Mouse (Mus musculus): ENCODE results near the gene Gtpbp8. TPM values are rescaled to one million over a fixed set of nuclear protein-coding genes. Genes with fewer than 3 reads are reported as not detected.

Gtpbp8 gene
- polyA plus RNA-seq, 1 experiment, result 1.5 TPM

- Histone ChIP-seq H3K4me3 (replicated peaks) (no peak overlapping the region), H3K27me3 (ENCODE audit: control insufficient read depth) (no peaks in the 10 kb centered on the region), H3K4me1 (ENCODE audit: control insufficient read depth) (peaks cover 15% of the 10 kb centered on the region), H3K36me3 (ENCODE audit: control insufficient read depth) (peaks cover 5% of the 10 kb centered on the region), H3K9me3 (ENCODE audit: control insufficient read depth, low read length) (no peaks in the 10 kb centered on the region)
- TF ChIP-seq TAL1 (IDR thresholded peaks at IDR 0.05; ENCODE audit: low read length) (no peak), GATA1 (IDR thresholded peaks at IDR 0.05; ENCODE audit: low read length) (no peak)
Measured at GRCm38 (mm10) chr16:44719349-44719748, 26.8 kb downstream of the Gtpbp8 start.

DNA sequence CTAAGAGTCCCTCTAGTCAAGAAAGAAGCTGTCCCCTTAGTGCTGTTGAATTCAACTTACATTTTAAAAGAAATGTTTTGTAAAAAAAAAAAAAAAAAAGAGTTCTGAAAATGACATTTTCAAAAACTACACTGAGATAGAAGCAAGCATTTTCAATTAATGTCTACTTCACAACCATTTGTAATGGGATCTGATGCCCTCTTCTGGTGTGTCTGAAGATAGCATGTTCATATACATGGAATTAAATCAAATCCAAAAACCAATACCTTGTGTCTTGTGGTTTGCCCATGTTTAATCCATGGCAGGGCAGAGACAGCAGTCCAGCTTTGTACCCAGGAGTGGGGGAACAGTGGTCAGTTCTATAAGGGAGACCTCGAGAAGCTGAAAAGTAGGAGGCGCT lies 28.3 kb downstream of the Gtpbp8 start:
- no peaks in the 10 kb centered on the region for H3K27me3 ChIP-seq (ENCODE audit: control insufficient read depth)
- H3K4me3 ChIP-seq (replicated peaks), result no peak overlapping the region
- H3K4me1 ChIP-seq (ENCODE audit: control insufficient read depth), result peaks cover 5% of the 10 kb centered on the region
- H3K36me3 ChIP-seq (ENCODE audit: control insufficient read depth), result peaks cover 5% of the 10 kb centered on the region
- no peak for TF ChIP-seq TAL1 (IDR thresholded peaks at IDR 0.05; ENCODE audit: low read length)
- no peak for TF ChIP-seq GATA1 (IDR thresholded peaks at IDR 0.05; ENCODE audit: low read length)
- H3K9me3 ChIP-seq (ENCODE audit: control insufficient read depth, low read length), result no peaks in the 10 kb centered on the region

DNA sequence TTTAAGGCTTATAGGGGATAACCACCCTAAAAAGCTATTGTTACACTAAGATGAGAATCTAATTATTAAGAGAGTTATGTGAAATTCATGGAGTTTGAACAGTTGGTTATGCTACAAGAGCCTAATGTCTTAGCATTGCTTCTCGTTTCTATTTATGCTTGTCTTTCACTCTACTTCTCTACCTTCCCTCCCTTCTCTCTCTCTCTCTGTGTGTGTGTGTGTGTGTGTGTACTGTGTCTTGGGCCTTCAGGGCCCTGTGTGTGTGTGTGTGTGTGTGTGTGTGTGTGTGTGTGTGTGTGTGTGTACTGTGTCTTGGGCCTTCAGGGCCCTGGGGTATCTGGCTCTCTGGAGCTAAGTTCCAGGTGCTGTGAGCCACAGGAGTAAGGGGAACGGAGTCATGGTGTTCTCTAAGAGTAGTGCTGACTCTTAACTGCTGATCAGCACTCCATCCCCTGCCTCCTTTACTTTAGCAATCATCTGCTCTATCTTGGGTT lies 29.0 kb downstream of the Gtpbp8 start:
- H3K4me1 ChIP-seq (ENCODE audit: control insufficient read depth), result no peaks in the 10 kb centered on the region
- no peak overlapping the region for H3K4me3 ChIP-seq (replicated peaks)
- H3K9me3 ChIP-seq (ENCODE audit: control insufficient read depth, low read length), result no peaks in the 10 kb centered on the region
- TF ChIP-seq TAL1 (IDR thresholded peaks at IDR 0.05; ENCODE audit: low read length), result no peak
- no peak for TF ChIP-seq GATA1 (IDR thresholded peaks at IDR 0.05; ENCODE audit: low read length)
- H3K27me3 ChIP-seq (ENCODE audit: control insufficient read depth), result no peaks in the 10 kb centered on the region
- H3K36me3 ChIP-seq (ENCODE audit: control insufficient read depth), result peaks cover 5% of the 10 kb centered on the region

DNA sequence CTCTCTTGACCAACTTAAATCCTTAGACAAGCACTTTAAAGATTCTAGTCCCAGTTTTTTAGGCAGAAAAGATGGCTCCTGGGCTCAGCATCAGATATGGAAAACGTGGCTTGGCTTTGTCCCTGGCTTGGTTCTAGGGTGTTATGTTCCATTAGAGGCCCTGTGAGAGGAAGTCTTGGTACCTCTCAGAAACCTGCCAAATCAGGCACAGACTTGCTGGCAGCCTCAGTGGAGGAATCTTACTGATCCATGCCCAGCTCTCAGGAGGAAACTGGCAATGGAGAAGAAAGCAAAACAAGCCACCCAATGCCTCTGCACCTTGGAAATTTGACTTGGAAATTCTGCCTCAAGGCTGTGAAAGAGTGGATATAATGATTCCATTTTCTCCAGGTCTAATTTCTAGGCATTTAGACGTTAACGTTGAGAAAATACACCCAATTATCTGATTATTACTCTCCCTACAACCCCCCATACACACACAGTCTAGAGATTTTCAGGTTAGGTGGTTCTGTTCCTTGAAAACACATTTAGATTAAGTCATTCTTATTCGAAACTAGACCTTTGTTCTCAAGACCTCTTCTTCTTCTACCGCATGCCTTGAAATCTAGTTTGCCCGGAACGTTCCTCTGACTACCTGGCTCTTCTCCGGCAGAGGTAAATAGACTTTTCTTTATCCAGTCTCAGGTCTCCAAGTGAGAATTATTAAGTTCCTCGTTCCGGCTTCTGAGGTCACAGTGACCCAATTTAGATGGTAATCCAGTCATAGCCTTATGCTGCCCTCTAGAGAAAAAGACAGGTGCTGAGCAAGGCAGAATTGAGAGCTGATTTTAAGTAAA lies 29.6 kb downstream of the Gtpbp8 start:
- Histone ChIP-seq H3K4me3 (replicated peaks) (no peak overlapping the region), H3K9me3 (ENCODE audit: control insufficient read depth, low read length) (no peaks in the 10 kb centered on the region), H3K4me1 (ENCODE audit: control insufficient read depth) (no peaks in the 10 kb centered on the region), H3K36me3 (ENCODE audit: control insufficient read depth) (peaks cover 5% of the 10 kb centered on the region), H3K27me3 (ENCODE audit: control insufficient read depth) (no peaks in the 10 kb centered on the region)
- TF ChIP-seq GATA1 (IDR thresholded peaks at IDR 0.05; ENCODE audit: low read length), result no peak
- TF ChIP-seq TAL1 (IDR thresholded peaks at IDR 0.05; ENCODE audit: low read length), result no peak

- no peak overlapping the region for H3K4me3 ChIP-seq (replicated peaks)
- no peaks in the 10 kb centered on the region for H3K4me1 ChIP-seq (ENCODE audit: control insufficient read depth)
- TF ChIP-seq GATA1 (IDR thresholded peaks at IDR 0.05; ENCODE audit: low read length), result no peak
- TF ChIP-seq TAL1 (IDR thresholded peaks at IDR 0.05; ENCODE audit: low read length), result no peak
- H3K36me3 ChIP-seq (ENCODE audit: control insufficient read depth), result no peaks in the 10 kb centered on the region
- H3K9me3 ChIP-seq (ENCODE audit: control insufficient read depth, low read length), result no peaks in the 10 kb centered on the region
- no peaks in the 10 kb centered on the region for H3K27me3 ChIP-seq (ENCODE audit: control insufficient read depth)
Measured at GRCm38 (mm10) chr16:44703458-44703857, 42.7 kb downstream of the Gtpbp8 start.

DNA sequence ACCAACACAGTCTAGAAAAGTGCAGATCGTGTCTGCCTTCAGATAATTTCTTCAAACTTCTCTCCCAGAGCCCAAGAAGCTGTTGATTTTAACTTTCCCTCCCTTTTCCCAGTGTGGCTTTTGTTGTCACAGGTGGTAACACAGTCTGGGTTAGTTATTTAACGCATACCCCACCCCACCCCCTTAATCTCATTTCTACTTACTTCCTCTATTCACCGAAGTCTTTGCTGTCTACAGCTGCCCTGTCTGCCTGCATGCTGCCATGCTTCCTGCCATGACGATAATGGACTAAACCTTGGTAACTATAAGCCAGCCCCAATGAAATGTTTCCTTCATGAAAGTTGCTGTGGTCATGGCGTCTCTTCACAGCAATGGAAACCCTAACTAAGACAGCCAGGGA lies 43.9 kb downstream of the Gtpbp8 start:
- H3K4me1 ChIP-seq (ENCODE audit: control insufficient read depth), result no peaks in the 10 kb centered on the region
- no peaks in the 10 kb centered on the region for H3K36me3 ChIP-seq (ENCODE audit: control insufficient read depth)
- H3K9me3 ChIP-seq (ENCODE audit: control insufficient read depth, low read length), result no peaks in the 10 kb centered on the region
- H3K27me3 ChIP-seq (ENCODE audit: control insufficient read depth), result no peaks in the 10 kb centered on the region
- TF ChIP-seq TAL1 (IDR thresholded peaks at IDR 0.05; ENCODE audit: low read length), result no peak
- TF ChIP-seq GATA1 (IDR thresholded peaks at IDR 0.05; ENCODE audit: low read length), result no peak
- H3K4me3 ChIP-seq (replicated peaks), result no peak overlapping the region

- Histone ChIP-seq H3K9me3 (ENCODE audit: control insufficient read depth, low read length) (no peaks in the 10 kb centered on the region), H3K27me3 (ENCODE audit: control insufficient read depth) (no peaks in the 10 kb centered on the region), H3K36me3 (ENCODE audit: control insufficient read depth) (no peaks in the 10 kb centered on the region), H3K4me3 (replicated peaks) (no peak overlapping the region), H3K4me1 (ENCODE audit: control insufficient read depth) (no peaks in the 10 kb centered on the region)
- no peak for TF ChIP-seq TAL1 (IDR thresholded peaks at IDR 0.05; ENCODE audit: low read length)
- no peak for TF ChIP-seq GATA1 (IDR thresholded peaks at IDR 0.05; ENCODE audit: low read length)
Measured at GRCm38 (mm10) chr16:44701155-44701554, 45.0 kb downstream of the Gtpbp8 start.

DNA sequence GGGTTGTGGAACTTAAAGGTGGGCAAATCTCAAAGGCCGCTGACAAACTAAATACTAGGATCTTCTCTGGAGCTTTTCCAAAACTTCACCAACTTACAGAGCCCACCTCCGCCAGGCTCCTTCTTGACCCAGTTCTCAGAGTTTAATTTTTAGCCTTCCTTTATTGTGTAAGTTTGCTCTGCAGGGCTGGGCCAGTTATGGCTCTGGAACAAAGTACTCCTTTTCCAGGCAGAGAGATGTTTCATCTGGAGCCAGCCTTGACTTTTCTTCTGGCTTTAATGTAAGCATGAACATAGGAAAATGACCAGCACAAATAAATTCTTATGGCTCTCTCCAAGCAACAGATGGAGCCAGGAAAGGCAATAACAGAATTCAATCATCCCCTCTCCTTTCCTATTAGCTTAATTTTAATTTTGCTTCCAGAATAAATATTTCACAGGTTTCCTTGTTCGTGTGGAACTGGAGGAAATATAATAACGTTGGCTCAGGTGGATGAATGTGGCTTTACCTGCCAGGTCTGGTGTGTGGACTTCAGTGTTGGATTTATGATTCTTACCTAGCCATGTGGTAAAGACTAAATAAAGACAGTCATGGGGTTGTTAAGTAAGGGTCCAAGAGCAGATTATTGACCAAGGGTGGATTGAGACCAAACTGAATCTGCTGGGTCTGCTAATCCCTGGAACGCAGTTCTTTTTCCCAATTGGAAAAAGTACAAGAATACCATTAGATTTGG lies 48.5 kb downstream of the Gtpbp8 start:
- TF ChIP-seq GATA1 (IDR thresholded peaks at IDR 0.05; ENCODE audit: low read length) (no peak), TAL1 (IDR thresholded peaks at IDR 0.05; ENCODE audit: low read length) (no peak)
- no peak overlapping the region for H3K4me3 ChIP-seq (replicated peaks)

More for the DNA sequence above, 48.5 kb downstream of the Gtpbp8 start:
- Histone ChIP-seq H3K36me3 (ENCODE audit: control insufficient read depth) (no peaks in the 10 kb centered on the region), H3K9me3 (ENCODE audit: control insufficient read depth, low read length) (no peaks in the 10 kb centered on the region), H3K27me3 (ENCODE audit: control insufficient read depth) (no peaks in the 10 kb centered on the region), H3K4me1 (ENCODE audit: control insufficient read depth) (no peaks in the 10 kb centered on the region)
